Mouse (Mus musculus) liver, adult (tissue): ENCODE data around the gene Rufy4.

ENCODE experiments used
- GATA4 ChIP-seq: IDR thresholded peaks from 2 replicates; pipeline ENCODE4 v1.6.1; 2014; ENCODE audit warnings: mild to moderate bottlenecking, low read length; ENCODE audit not compliant: insufficient replicate concordance

The Rufy4 gene

DNA sequence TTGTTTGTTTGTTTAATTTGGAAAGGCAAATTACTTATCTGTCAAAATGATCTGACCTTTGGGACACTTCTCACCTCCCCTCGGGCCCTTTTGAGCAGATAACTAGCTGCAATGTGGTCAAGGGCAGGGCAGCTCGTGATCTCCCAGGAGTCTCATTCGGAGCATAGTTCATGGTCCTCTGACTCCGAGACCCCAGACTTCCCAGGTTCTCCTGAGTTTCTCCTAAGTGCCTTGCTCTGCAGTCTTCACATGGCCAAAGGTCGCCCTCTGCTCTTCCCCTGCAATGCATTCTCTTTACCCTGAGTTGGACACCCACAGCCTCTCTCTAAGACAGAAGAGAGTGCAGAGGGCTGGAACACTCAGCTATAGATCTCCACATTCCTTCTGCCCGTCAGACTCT lies 30.0 kb upstream of the Rufy4 start:
- no peak for TF ChIP-seq GATA4

DNA sequence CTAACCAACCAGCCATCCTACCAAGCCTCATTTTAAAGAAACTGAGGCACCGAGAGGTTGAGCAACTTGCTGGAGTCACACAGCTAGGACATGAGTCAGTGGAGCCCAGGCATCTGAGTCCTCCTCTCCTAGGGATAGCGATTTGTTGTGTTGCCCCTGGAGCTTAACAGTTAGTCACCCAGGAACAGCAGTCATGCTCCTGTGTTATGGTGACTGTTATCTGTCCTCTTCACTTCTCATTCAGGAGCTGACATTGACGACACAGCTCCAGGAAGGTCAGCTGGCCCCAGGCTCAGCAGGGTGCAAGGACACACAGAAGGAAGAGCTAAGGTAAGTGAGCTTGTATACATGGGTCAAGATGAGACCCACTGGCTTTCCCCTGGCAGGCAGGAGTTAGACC lies 29.6 kb upstream of the Rufy4 start:
- TF ChIP-seq GATA4, result no peak

DNA sequence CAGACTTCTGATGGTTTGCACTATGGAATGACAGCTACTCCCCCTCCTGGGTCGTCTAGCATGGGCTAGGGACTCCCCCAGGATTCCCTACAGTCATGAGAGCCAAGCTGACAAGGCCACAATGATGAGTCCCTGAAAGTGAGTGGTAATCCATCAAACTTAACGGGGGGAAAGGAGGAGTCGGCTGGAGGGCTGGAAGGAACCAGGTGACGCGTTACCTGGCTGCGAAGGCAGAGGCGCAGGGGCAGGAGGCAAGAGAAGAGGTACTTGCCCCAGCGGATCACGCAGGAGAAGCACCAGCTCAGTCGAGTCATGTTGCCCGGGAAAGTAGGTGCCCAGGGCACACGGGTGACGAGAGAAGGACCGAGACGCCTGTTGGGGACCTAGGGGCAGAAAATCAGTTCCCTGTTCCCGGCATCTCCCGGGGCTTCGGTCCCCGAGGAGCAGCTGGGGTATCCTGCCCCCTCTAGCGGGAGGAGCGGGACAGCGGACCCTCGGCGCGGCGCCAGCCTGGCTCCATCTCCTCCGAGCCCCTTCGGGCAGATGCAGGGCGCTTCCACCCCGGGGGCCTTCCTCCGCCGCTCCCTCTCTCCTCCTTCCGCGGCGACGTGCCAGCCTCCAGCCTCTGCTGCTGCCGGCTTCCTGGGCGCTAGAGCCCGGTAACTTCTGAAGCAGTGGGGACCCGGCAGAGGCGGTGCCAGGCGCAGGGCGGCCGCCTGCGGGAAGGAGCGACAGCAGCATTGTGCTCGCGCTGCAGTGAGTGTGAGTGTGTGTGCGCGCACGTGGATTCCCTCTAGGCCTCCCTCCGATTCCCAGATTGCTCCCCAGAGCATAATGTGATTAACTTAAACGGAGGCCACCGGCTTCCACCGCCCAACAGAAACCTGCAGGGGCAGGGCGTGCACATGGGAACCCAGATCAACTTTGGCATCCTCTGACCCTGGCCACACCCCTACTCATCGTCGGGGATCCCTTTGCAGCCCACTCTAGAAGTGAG lies 27.0 kb upstream of the Rufy4 start:
- no peak for TF ChIP-seq GATA4

DNA sequence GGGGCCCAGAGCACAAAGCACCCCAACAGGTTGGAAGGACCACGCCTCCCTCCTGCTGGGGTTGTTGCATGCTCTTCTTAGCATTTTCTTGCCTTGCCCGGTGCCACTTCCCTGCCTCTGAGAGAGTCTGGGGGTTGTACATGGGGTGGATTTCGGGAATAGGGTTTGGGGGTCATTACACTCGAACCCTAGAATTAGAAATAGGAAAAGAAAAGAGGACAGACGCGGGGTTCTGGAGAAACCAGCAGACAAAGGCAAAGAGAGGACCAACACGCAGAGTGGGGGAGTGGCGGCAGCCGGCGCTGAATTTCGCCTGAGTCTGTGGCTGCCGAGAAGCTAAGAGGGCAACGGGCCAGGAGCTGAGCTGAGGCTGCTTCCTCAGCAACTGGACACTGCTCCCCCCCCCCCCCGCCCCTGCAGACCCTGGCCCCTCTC lies 26.3 kb upstream of the Rufy4 start:
- no peak for TF ChIP-seq GATA4

DNA sequence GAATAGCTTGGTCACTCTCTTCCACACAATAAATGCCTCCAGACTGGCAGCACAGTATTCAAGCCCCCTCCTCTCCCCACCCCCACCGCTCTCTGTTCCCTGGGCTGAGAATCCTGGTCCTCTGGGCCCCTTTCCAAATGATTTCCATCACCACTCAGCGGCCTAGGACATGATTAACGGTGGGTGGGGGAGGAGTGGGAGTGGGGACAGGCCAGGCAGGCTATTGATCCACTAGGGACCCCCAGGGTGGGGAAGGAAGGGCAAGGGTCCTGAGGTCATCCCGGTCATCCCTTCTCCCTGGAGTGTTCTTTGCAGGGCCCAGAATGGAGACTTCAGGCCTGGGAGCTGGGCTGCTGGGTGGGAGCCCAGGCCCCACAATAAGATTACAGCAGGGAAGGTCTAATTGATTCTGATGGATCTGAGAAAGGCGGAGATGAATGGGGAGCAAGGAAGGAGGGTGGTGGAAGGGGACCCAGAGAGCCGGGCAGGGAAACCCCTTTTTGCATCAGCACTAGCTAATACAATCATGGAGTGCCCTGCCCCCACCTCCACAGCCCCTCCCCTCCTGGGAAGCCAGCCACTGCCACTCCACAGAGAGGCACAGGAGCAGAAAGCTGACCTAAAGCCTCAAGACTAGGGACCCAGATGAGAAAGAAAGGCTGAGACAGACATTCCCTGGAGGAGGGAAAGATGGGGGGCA lies 21.5 kb upstream of the Rufy4 start:
- TF ChIP-seq GATA4, result no peak

DNA sequence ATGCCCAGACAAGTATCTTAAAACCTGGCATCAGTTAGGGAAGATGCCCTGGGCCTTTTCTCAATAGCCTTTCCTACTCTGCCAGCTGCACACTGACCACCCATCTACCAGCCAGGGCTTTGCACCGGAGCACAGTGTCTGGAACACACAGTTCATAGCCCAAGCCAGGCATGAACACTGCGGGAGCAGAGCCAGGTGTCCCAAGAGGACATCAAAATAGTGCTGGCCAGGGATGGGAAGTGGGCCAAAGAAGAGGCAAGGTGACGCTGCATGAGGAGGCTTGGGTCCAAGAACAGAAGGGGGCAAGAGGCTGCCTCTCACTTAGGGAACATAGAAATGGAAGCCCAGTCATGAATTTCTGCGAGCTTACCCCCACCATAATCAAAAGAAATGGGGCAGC lies 19.7 kb upstream of the Rufy4 start:
- TF ChIP-seq GATA4, result no peak

DNA sequence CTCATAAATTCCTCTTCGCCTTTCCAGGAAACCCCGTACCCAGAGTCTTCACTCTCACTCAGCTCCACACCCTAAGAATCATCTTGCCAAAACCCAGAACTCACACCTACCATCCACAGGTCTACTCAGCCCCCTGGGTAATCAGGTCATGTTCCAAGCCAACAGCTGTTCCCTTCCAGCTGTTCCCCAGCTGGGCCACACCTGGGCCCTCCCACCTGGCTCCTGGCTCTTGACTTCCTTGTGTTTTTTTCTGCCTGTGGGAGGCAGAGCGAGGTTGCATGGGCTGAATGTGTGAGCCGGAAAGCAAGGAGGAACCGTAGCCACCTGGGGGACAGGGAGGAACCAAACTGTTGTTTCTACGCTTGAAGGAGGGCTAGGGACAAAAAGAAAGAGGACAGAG lies 19.1 kb upstream of the Rufy4 start:
- no peak for TF ChIP-seq GATA4

DNA sequence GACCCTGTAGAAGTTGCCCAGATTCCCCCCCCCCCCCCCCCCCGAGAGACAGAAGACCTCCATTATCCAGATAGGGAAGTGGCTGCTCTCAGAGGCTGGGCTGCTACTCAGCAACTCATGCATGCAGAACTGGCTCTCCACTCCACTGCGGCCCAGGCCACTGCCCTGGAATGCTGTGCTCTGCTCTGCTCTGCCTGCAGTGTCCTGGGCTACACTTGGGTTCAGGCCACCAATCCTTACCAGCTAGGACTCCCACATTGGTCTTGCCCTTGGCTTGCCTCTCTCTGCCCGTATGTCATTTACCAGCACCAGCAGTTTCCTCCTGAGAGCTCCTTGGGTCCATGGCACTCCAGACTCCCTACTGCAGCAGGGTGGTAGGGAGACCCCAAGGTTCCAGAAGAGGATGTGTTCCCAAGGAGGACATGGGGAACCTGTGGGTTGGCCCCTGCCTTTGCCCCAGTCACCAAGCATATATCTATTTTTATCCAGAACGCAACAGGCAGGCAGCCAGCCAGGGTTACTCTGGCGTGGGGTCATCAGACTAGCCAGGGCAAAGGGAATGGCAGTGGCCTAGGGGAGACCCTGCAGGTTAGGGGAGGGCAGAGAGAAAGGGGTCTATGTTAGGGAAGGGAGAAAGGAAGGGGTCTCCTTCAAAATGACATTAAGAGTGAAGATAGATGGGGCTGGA lies 17.3 kb upstream of the Rufy4 start:
- no peak for TF ChIP-seq GATA4

DNA sequence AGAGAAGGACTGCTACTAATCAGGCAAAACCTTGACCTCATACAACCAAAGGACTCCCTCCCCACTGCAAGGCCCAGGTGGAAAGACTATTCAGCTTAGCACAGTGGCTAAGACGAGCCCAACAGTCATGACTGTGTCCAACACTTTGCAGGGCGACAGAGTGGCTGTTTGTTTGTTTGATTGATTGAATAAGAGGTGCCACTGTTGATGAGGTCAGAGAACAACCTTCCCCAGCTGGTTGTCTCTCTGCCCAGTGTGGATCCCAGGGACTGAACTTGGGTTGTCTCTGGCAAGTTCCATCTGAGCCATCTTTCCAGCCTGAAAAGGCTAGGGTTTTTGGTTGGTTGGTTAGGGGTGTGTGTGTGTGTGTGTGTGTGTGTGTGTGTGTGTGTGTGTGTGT lies 15.7 kb upstream of the Rufy4 start:
- TF ChIP-seq GATA4, result no peak

DNA sequence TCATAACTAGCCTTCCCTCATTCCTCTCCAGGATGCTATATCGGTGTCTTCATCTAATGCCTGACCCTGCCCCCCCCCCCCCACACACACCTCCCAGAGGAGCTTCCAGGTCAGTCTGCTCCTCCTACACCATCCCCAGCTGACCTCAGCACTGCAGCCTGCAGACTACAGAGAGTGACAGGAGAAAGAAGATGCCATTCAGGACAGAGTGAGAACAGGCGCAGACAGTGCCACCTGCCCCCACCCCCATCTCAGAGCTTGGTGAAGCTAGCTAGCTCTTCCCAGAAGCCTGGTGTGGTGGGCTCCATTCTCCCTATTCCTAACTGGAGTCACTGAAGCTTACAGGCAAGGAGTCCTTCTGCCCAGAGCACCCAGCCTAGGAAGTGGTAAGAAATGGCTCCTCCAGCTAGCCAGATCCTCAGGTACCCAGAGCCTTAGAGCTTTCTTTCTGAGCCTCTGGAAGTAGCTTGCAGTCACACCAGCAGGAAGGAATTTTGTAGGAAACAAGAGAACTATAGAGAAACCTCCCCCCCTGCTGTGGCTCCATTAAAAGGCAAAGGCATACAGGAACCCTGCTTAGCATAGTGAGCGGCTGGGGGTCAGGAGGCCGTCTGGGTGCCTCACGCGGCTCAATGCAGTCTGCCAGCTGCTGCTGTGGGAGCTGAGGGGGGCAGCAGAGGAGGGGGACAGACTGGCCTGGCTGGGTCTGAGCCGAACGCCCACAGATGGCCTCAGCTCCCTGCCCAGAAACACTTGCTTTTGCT lies 14.2 kb upstream of the Rufy4 start:
- no peak for TF ChIP-seq GATA4

DNA sequence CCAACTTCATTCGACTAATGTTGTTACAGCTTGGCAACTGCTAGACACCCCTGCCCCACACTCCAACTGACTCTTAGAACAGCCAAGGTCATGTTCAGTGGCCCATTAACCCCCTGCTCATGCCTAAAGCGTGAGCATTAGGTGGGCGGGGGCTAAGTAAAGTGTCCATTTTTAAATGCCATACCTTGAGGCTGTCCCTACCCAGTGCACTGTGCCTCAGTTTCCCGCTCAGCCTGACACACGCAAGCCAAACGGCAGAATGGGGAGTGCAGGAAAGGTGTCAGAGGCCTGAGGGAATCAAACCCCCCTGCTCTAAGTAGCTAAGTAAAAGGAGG lies 13.7 kb upstream of the Rufy4 start:
- no peak for TF ChIP-seq GATA4

DNA sequence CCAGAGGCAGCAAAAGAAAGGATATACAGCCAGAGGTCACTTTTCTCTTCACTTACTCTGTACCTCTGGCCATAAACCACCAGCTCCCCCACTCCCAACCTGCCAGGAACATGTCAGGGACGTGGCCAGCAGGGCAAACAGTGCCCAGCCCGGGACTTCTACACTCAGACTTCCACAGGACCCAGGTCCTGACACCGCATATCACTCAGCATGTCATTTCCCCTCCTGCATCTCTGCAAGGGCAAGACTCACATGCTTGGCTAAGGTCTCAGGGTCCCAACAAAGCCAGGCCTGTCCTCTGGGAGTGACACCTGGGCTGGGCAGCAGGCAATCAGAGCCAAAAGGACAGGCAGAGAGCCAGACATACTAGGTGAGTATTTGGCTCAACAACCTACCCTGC lies 12.3 kb upstream of the Rufy4 start:
- TF ChIP-seq GATA4, result no peak

DNA sequence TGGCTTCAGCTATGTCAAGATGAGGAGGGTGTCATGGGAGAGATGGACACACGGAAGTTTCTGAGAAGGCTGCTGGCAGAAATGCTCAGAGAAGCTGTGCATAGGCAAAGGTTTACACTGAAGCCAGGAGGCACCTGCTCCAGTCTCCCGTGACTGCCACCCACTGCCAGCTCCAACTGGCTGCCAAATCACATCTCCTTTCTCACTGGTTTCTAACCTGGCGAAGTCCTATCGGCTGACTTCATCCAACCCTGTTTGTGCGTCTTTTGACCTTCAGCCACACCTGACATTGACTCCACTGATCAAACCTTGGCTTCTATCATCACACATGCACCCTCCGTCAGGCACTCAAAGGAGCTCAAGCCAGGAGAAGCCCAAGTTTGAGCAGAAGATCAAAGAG lies 7.5 kb upstream of the Rufy4 start:
- TF ChIP-seq GATA4, result no peak

DNA sequence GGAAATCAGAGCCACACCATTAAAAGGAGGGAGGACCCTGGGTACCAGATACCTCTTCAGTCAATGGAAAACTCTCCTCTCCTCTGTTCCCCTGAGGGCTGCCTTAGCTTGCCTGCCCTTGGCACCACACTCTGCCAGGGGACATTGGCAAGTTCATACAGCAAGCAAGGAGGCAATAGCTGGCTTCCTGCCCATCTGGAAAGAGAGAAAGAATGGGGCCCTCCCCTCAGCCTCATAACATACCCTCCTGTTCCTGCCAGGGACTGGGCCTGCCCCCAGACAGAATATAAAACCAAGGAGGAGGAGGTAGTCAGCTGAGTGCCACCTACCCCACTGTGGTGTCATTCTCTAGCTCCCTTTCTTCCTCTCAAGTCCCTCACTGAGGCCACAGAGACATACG lies 6.2 kb upstream of the Rufy4 start:
- no peak for TF ChIP-seq GATA4

DNA sequence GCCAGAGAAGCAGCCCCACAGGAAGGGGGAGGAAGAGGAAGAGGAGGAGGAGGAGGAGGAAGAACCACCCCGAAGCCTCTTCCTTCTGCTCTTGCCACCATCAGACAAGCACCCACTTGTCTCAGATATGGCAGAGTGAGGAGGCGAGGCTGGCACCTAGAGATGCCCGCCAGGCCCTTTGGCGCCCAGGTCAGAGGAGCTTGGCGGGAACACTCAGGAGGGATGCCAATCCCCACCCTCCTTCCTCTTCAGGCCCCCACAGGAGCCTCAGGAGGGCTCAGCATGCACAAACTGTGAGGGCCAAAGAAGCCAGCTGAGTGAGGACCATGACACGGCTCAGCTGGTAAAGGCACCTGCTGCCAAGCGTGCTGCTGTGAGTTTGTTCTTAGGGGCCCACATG lies 4.2 kb upstream of the Rufy4 start:
- no peak for TF ChIP-seq GATA4
